Mouse (Mus musculus): ENCODE data around the gene Ccdc117. TPM values are rescaled to one million over a fixed set of nuclear protein-coding genes. Genes with fewer than 3 reads are reported as not detected.
"Not testable (repeated sequence)": the region's sequence is repeated elsewhere in the genome, so short reads cannot be mapped to it uniquely, and the experiment has no call there.

Gene Ccdc117
- polyA plus RNA-seq, 1 experiment from 2014 or later: 15.3 TPM

GRCm38 (mm10) chr11:5516617-5517016 lies 25.4 kb downstream of the Ccdc117 start:
- Histone ChIP-seq H3K4me2 (replicated peaks) (no peak overlapping the region), H3K27me3 (no peaks in the 10 kb centered on the region), H3K4me3 (replicated peaks) (no peak overlapping the region), H3K9ac (replicated peaks) (no peak overlapping the region), H3K4me1 (replicated peaks) (no peaks in the 10 kb centered on the region), H3K9me3 (no peaks in the 10 kb centered on the region), H3K27ac (no peak overlapping the region), H3K36me3 (no peaks in the 10 kb centered on the region)
- 93% methylated on average over 14 of the region's 14 CpGs for WGBS
- ATAC-seq: no peak

- ATAC-seq: no peak
- H3K4me2 ChIP-seq (replicated peaks): no peak overlapping the region
- WGBS: 81% methylated on average over 7 of the region's 7 CpGs
- no peaks in the 10 kb centered on the region for H3K4me1 ChIP-seq (replicated peaks)
- H3K9ac ChIP-seq (replicated peaks): no peak overlapping the region
- H3K9me3 ChIP-seq: no peaks in the 10 kb centered on the region
- H3K4me3 ChIP-seq (replicated peaks): no peak overlapping the region
- H3K27me3 ChIP-seq: no peaks in the 10 kb centered on the region
- H3K36me3 ChIP-seq: no peaks in the 10 kb centered on the region
- H3K27ac ChIP-seq: no peak overlapping the region
Measured at GRCm38 (mm10) chr11:5516151-5516550, 25.8 kb downstream of the Ccdc117 start.

GRCm38 (mm10) chr11:5515655-5516054 lies 26.3 kb downstream of the Ccdc117 start:
- Histone ChIP-seq H3K4me3 (replicated peaks) (no peak overlapping the region), H3K9ac (replicated peaks) (no peak overlapping the region), H3K4me2 (replicated peaks) (no peak overlapping the region), H3K36me3 (no peaks in the 10 kb centered on the region), H3K4me1 (replicated peaks) (no peaks in the 10 kb centered on the region), H3K27me3 (no peaks in the 10 kb centered on the region), H3K9me3 (no peaks in the 10 kb centered on the region), H3K27ac (no peak overlapping the region)
- ATAC-seq: no peak
- WGBS: 76% methylated on average over 6 of the region's 6 CpGs

- H3K27ac ChIP-seq: no peak overlapping the region
- no peaks in the 10 kb centered on the region for H3K4me1 ChIP-seq (replicated peaks)
- no peaks in the 10 kb centered on the region for H3K36me3 ChIP-seq
- 84% methylated on average over 6 of the region's 6 CpGs for WGBS
- no peak overlapping the region for H3K4me2 ChIP-seq (replicated peaks)
- no peak for ATAC-seq
- H3K9ac ChIP-seq (replicated peaks): no peak overlapping the region
- H3K4me3 ChIP-seq (replicated peaks): no peak overlapping the region
- no peaks in the 10 kb centered on the region for H3K27me3 ChIP-seq
- H3K9me3 ChIP-seq: no peaks in the 10 kb centered on the region
Measured at GRCm38 (mm10) chr11:5515196-5515595, 26.8 kb downstream of the Ccdc117 start.

- no peaks in the 10 kb centered on the region for H3K4me1 ChIP-seq (replicated peaks)
- no peak overlapping the region for H3K27ac ChIP-seq
- H3K4me3 ChIP-seq (replicated peaks): no peak overlapping the region
- no peaks in the 10 kb centered on the region for H3K27me3 ChIP-seq
- H3K4me2 ChIP-seq (replicated peaks): no peak overlapping the region
- H3K9ac ChIP-seq (replicated peaks): no peak overlapping the region
- WGBS: 97% methylated on average over 4 of the region's 4 CpGs
- no peaks in the 10 kb centered on the region for H3K9me3 ChIP-seq
- no peaks in the 10 kb centered on the region for H3K36me3 ChIP-seq
- ATAC-seq: no peak
Measured at GRCm38 (mm10) chr11:5514091-5514490, 27.9 kb downstream of the Ccdc117 start.

- H3K36me3 ChIP-seq: no peaks in the 10 kb centered on the region
- no peaks in the 10 kb centered on the region for H3K27me3 ChIP-seq
- 86% methylated on average over 8 of the region's 8 CpGs for WGBS
- no peak for ATAC-seq
- no peaks in the 10 kb centered on the region for H3K9me3 ChIP-seq
- H3K9ac ChIP-seq (replicated peaks): no peak overlapping the region
- no peak overlapping the region for H3K4me2 ChIP-seq (replicated peaks)
- H3K27ac ChIP-seq: no peak overlapping the region
- no peaks in the 10 kb centered on the region for H3K4me1 ChIP-seq (replicated peaks)
- no peak overlapping the region for H3K4me3 ChIP-seq (replicated peaks)
Measured at GRCm38 (mm10) chr11:5512961-5513360, 29.0 kb downstream of the Ccdc117 start.

GRCm38 (mm10) chr11:5512099-5512725 lies 29.8 kb downstream of the Ccdc117 start:
- ATAC-seq: no peak

GRCm38 (mm10) chr11:5510686-5511085 lies 31.3 kb downstream of the Ccdc117 start:
- not testable (repeated sequence) for H3K9me3 ChIP-seq; H3K4me2 ChIP-seq (replicated peaks); ATAC-seq; H3K4me1 ChIP-seq (replicated peaks); H3K4me3 ChIP-seq (replicated peaks); H3K27ac ChIP-seq; H3K27me3 ChIP-seq; H3K9ac ChIP-seq (replicated peaks); H3K36me3 ChIP-seq
- no CpG with 5 or more reads among the region's 2 CpGs for WGBS

More at GRCm38 (mm10) chr11:5512099-5512725, 29.8 kb downstream of the Ccdc117 start:
- no peaks in the 10 kb centered on the region for H3K4me1 ChIP-seq (replicated peaks)
- 77% methylated on average over 12 of the region's 12 CpGs for WGBS
- no peaks in the 10 kb centered on the region for H3K27me3 ChIP-seq
- H3K36me3 ChIP-seq: no peaks in the 10 kb centered on the region
- no peaks in the 10 kb centered on the region for H3K9me3 ChIP-seq
- no peak overlapping the region; the same call in 1 of the 2 replicates for H3K9ac ChIP-seq (replicated peaks)
- no peak overlapping the region for H3K27ac ChIP-seq
- H3K4me2 ChIP-seq (replicated peaks): no peak overlapping the region
- no peak overlapping the region for H3K4me3 ChIP-seq (replicated peaks)

- Histone ChIP-seq H3K9me3 (no peaks in the 10 kb centered on the region), H3K36me3 (no peaks in the 10 kb centered on the region), H3K4me1 (replicated peaks) (no peaks in the 10 kb centered on the region), H3K27me3 (no peaks in the 10 kb centered on the region), H3K4me3 (replicated peaks) (no peak overlapping the region), H3K27ac (no peak overlapping the region), H3K4me2 (replicated peaks) (no peak overlapping the region), H3K9ac (replicated peaks) (no peak overlapping the region)
- WGBS: 91% methylated on average over 5 of the region's 5 CpGs
- ATAC-seq: no peak
Measured at GRCm38 (mm10) chr11:5510099-5510391, 31.9 kb downstream of the Ccdc117 start.

- Histone ChIP-seq H3K36me3 (no peaks in the 10 kb centered on the region), H3K9me3 (no peaks in the 10 kb centered on the region), H3K4me3 (replicated peaks) (no peak overlapping the region), H3K4me2 (replicated peaks) (no peak overlapping the region), H3K27ac (no peak overlapping the region), H3K27me3 (no peaks in the 10 kb centered on the region), H3K4me1 (replicated peaks) (no peaks in the 10 kb centered on the region), H3K9ac (replicated peaks) (no peak overlapping the region)
- WGBS: 84% methylated on average over 8 of the region's 8 CpGs
- no peak for ATAC-seq
Measured at GRCm38 (mm10) chr11:5509215-5510098, 32.5 kb downstream of the Ccdc117 start.

GRCm38 (mm10) chr11:5505856-5506575 lies 36.0 kb downstream of the Ccdc117 start:
- Histone ChIP-seq H3K4me2 (replicated peaks) (no peak overlapping the region), H3K4me1 (replicated peaks) (no peaks in the 10 kb centered on the region), H3K9me3 (no peaks in the 10 kb centered on the region), H3K36me3 (no peaks in the 10 kb centered on the region), H3K9ac (replicated peaks) (no peak overlapping the region), H3K4me3 (replicated peaks) (no peak overlapping the region), H3K27ac (no peak overlapping the region), H3K27me3 (no peaks in the 10 kb centered on the region)
- 38% methylated on average over 18 of the region's 18 CpGs for WGBS
- ATAC-seq: no peak

GRCm38 (mm10) chr11:5502351-5503051 lies 39.5 kb downstream of the Ccdc117 start:
- 90% methylated on average over 10 of the region's 10 CpGs for WGBS
- ATAC-seq: no peak
- no peaks in the 10 kb centered on the region for H3K4me1 ChIP-seq (replicated peaks)

More at GRCm38 (mm10) chr11:5502351-5503051, 39.5 kb downstream of the Ccdc117 start:
- Histone ChIP-seq H3K9ac (replicated peaks) (no peak overlapping the region), H3K9me3 (no peaks in the 10 kb centered on the region), H3K27ac (no peak overlapping the region), H3K36me3 (no peaks in the 10 kb centered on the region), H3K4me2 (replicated peaks) (no peak overlapping the region), H3K27me3 (no peaks in the 10 kb centered on the region), H3K4me3 (replicated peaks) (no peak overlapping the region)
